Mouse (Mus musculus): ENCODE data around the gene Bicc1.
"Not testable (repeated sequence)": the region's sequence is repeated elsewhere in the genome, so short reads cannot be mapped to it uniquely, and the experiment has no call there.

DNA sequence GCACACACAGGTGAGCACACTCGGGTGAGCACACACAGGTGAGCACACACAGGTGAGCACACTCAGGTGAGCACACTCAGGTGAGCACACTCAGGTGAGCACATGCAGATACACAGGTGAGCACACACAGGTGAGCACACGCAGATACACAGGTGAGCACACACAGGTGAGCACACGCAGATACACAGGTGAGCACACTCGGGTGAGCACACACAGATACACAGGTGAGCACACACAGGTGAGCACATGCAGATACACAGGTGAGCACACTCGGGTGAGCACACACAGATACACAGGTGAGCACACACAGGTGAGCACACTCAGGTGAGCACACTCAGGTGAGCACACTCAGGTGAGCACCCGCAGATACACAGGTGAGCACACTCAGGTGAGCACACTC lies 199.1 kb downstream of the Bicc1 start:
- not testable (repeated sequence) for TF ChIP-seq CHD2 (IDR thresholded peaks at IDR 0.05; ENCODE audit: low read depth, low read length); MAFK (IDR thresholded peaks at IDR 0.05; ENCODE audit: insufficient read depth, low read depth, low read length); HCFC1 (IDR thresholded peaks at IDR 0.05; ENCODE audit: borderline replicate concordance, insufficient read depth, low read length); ZNF384 (IDR thresholded peaks at IDR 0.05; ENCODE audit: low read depth, low read length); ZC3H11A (IDR thresholded peaks at IDR 0.05; ENCODE audit: borderline replicate concordance, low read depth, low read length)

All from ES-E14 (cell line).